ENCODE assay signal across 10 mouse cellular contexts in the genomic region with DNA sequence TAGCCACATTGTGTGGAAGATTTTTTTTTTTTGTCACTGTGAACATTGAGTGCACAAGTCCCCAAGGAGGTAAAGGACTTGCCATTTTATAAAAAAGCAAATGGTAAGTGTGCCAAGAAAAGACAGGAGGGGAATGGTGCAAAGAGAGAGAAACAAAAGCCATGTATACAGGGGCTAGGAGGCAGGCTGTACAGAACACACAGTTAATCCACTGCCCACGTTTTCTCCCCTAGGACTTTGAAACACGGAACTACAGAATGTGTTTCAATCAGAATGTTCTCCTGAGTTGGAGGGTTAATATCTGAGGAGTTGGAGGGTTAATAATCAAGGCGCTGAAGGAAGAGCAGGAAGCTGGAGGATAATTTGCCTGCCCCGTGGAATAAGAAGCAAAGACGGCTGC.
DNase-seq lines count a peak whose midpoint lies in the region; ATAC-seq lines count a peak whose summit lies in the region.
"Had no signal": no experiment of that assay in that cellular context is flagged by ENCODE, and none has a peak within 500 bp of the region (broad histone marks: within the 10 kb centered on the region; RNA-seq: fewer than 3 reads in every experiment).

No protein-coding gene starts in this region.

- no peaks in the 10 kb centered on the region for H3K9me3 ChIP-seq in lung, embryonic 15.5 days
- no peaks in the 10 kb centered on the region for H3K9me3 ChIP-seq in forebrain, embryonic 14.5 days (replicated peaks; ENCODE audit: control insufficient read depth, low read length)
- H3K9me3 ChIP-seq in intestine, embryonic 14.5 days (ENCODE audit: control insufficient read depth, low read length), result no peaks in the 10 kb centered on the region
- H3K9me3 ChIP-seq in neural tube, embryonic 15.5 days (replicated peaks), result no peaks in the 10 kb centered on the region
- H3K9me3 ChIP-seq: G1E had no signal

- H3K4me1 ChIP-seq in lung, embryonic 15.5 days, result peaks cover 32% of the 10 kb centered on the region
- H3K4me1 ChIP-seq in forebrain, embryonic 14.5 days (ENCODE audit: control insufficient read depth, insufficient read depth, low read length), result peaks cover 13% of the 10 kb centered on the region
- H3K4me1 ChIP-seq in intestine, embryonic 14.5 days (replicated peaks; ENCODE audit: control insufficient read depth, insufficient read depth, low read length), result peaks cover 24% of the 10 kb centered on the region
- peaks cover 18% of the 10 kb centered on the region for H3K4me1 ChIP-seq in neural tube, embryonic 15.5 days

- peak overlapping the region; percentile 70 for H3K27ac ChIP-seq in lung, embryonic 15.5 days
- no peak overlapping the region for H3K27ac ChIP-seq in forebrain, embryonic 14.5 days (ENCODE audit: low read depth, low read length)
- H3K27ac ChIP-seq in intestine, embryonic 14.5 days (ENCODE audit: low read depth), result peak overlapping the region; percentile 76
- 0 out of 2 replicates have a peak overlapping the region, but pooled peaks have one; percentile 7 for H3K27ac ChIP-seq in neural tube, embryonic 15.5 days (replicated peaks)

- peak overlapping the region; percentile 1; the same call in 1 of the 2 replicates for H3K4me3 ChIP-seq in lung, embryonic 15.5 days
- no peak overlapping the region for H3K4me3 ChIP-seq in forebrain, embryonic 14.5 days (ENCODE audit: low read depth, low read length)
- H3K4me3 ChIP-seq in intestine, embryonic 14.5 days (ENCODE audit: low read depth, low read length), result no peak overlapping the region
- H3K4me3 ChIP-seq in neural tube, embryonic 15.5 days (replicated peaks), result no peak overlapping the region
- H3K4me3 ChIP-seq: erythroblast, embryonic 14.5 days had no signal

- no peak for ATAC-seq in lung, embryonic 15.5 days (ENCODE audit: borderline replicate concordance, extremely low read depth, low FRiP score, low TSS enrichment)
- ATAC-seq in forebrain, embryonic 14.5 days, result no peak
- no peak for ATAC-seq in intestine, embryonic 14.5 days (replicated peaks; ENCODE audit: low FRiP score, low TSS enrichment, low read depth)
- ATAC-seq in neural tube, embryonic 15.5 days (ENCODE audit: low FRiP score), result no peak
- ATAC-seq in megakaryocyte, adult 5-6 weeks (ENCODE audit: poor library complexity, severe bottlenecking), result no peak

- 12% methylated on average over 5 of the region's 5 CpGs for WGBS in lung, embryonic 15.5 days
- 7% methylated on average over 5 of the region's 5 CpGs for WGBS in forebrain, embryonic 14.5 days
- 19% methylated on average over 5 of the region's 5 CpGs for WGBS in intestine, embryonic 14.5 days
- 4% methylated on average over 5 of the region's 5 CpGs for WGBS in neural tube, embryonic 15.5 days

- H3K36me3 ChIP-seq in lung, embryonic 15.5 days, result no peaks in the 10 kb centered on the region
- H3K36me3 ChIP-seq in forebrain, embryonic 14.5 days (ENCODE audit: control insufficient read depth, insufficient read depth, low read length), result no peaks in the 10 kb centered on the region
- H3K36me3 ChIP-seq in intestine, embryonic 14.5 days (ENCODE audit: control insufficient read depth, insufficient read depth, low read length), result no peaks in the 10 kb centered on the region
- H3K36me3 ChIP-seq in neural tube, embryonic 15.5 days, result no peaks in the 10 kb centered on the region
- H3K36me3 ChIP-seq: G1E had no signal

- H3K4me2 ChIP-seq in lung, embryonic 15.5 days, result peak overlapping the region; percentile 43
- H3K4me2 ChIP-seq in forebrain, embryonic 14.5 days (ENCODE audit: low read length), result peak overlapping the region; percentile 41; the same call in 1 of the 2 replicates
- H3K4me2 ChIP-seq in intestine, embryonic 14.5 days (ENCODE audit: low read length), result peak overlapping the region; percentile 42
- H3K4me2 ChIP-seq in neural tube, embryonic 15.5 days, result peak overlapping the region; percentile 49

- H3K9ac ChIP-seq in lung, embryonic 15.5 days, result no peak overlapping the region
- peak overlapping the region; percentile 32; the same call in 1 of the 2 replicates for H3K9ac ChIP-seq in forebrain, embryonic 14.5 days (ENCODE audit: low read length)
- no peak overlapping the region for H3K9ac ChIP-seq in intestine, embryonic 14.5 days (ENCODE audit: low read length)
- no peak overlapping the region for H3K9ac ChIP-seq in neural tube, embryonic 15.5 days (replicated peaks)

- DNase-seq in lung, postnatal 36 days, result no peak
- peak; percentile 13 for DNase-seq in forebrain, embryonic 14.5 days (ENCODE audit: low spot score)
- no peak for DNase-seq in intestine, embryonic 14.5 days (ENCODE audit: low spot score)
- no peak for DNase-seq in cerebellum, postnatal 4 days (ENCODE audit: low spot score in 2 of 2)
- DNase-seq: cerebellum, adult 11-12 months had no signal

- no peaks in the 10 kb centered on the region for H3K27me3 ChIP-seq in lung, embryonic 15.5 days
- H3K27me3 ChIP-seq in forebrain, embryonic 14.5 days (replicated peaks; ENCODE audit: control insufficient read depth, insufficient read depth, low read length), result no peaks in the 10 kb centered on the region
- H3K27me3 ChIP-seq in intestine, embryonic 14.5 days (replicated peaks; ENCODE audit: control insufficient read depth, insufficient read depth, low read length), result no peaks in the 10 kb centered on the region
- no peaks in the 10 kb centered on the region for H3K27me3 ChIP-seq in neural tube, embryonic 15.5 days (replicated peaks)
